Mouse (Mus musculus) gastrocnemius, postnatal 10 days (tissue): Measurements from ENCODE around the gene Polr3g. TPM values are rescaled to one million over a fixed set of nuclear protein-coding genes. Genes with fewer than 3 reads are reported as not detected.
"Not testable (repeated sequence)": the region's sequence is repeated elsewhere in the genome, so short reads cannot be mapped to it uniquely, and the experiment has no call there.

Source experiments
- DNase-seq: peaks from one replicate; pipeline ENCODE4 v3.0.0; 2021; ENCODE audit warnings: mixed read lengths
- total RNA-seq, 2 experiments: library from RNA; stranded (reverse); gene quantifications; 2 replicates each; pipeline ENCODE4 v1.2.3; 2021

The Polr3g gene
- total RNA-seq, 2 experiments from 2014 or later, result 1.0 to 1.1 TPM

GRCm38 (mm10) chr13:81684884-81685283 is 25.9 kb downstream of the Polr3g start:
- DNase-seq, result no peak

GRCm38 (mm10) chr13:81684258-81684657 is 26.6 kb downstream of the Polr3g start:
- DNase-seq, result no peak

GRCm38 (mm10) chr13:81683107-81683506 is 27.7 kb downstream of the Polr3g start:
- no peak for DNase-seq

GRCm38 (mm10) chr13:81675333-81675732 is 35.5 kb downstream of the Polr3g start:
- no peak for DNase-seq

- DNase-seq, result no peak
Observed at GRCm38 (mm10) chr13:81667713-81668112, 43.1 kb downstream of the Polr3g start.

- DNase-seq, result no peak
Observed at GRCm38 (mm10) chr13:81664331-81664698, 46.5 kb downstream of the Polr3g start.

GRCm38 (mm10) chr13:81663566-81664330 is 47.1 kb downstream of the Polr3g start:
- no peak for DNase-seq

GRCm38 (mm10) chr13:81658053-81658752 is 52.6 kb downstream of the Polr3g start:
- DNase-seq, result no peak

- DNase-seq, result peak; percentile 92
Observed at GRCm38 (mm10) chr13:81657351-81658052, 53.3 kb downstream of the Polr3g start, which contains the start of gene Lysmd3. Lysmd3 (plus strand) TSS chr13:81657663.

GRCm38 (mm10) chr13:81657008-81657350 is 53.8 kb downstream of the Polr3g start:
- no peak for DNase-seq

- DNase-seq, result no peak
Observed at GRCm38 (mm10) chr13:81656091-81656850, 54.5 kb downstream of the Polr3g start.

GRCm38 (mm10) chr13:81650382-81650781 is 60.4 kb downstream of the Polr3g start:
- not testable (repeated sequence) for DNase-seq

GRCm38 (mm10) chr13:81646348-81646747 is 64.5 kb downstream of the Polr3g start:
- DNase-seq, result no peak

GRCm38 (mm10) chr13:81644047-81644565 is 66.7 kb downstream of the Polr3g start:
- no peak for DNase-seq

- DNase-seq, result no peak
Observed at GRCm38 (mm10) chr13:81642491-81643149, 68.2 kb downstream of the Polr3g start.

GRCm38 (mm10) chr13:81641289-81642045 is 69.3 kb downstream of the Polr3g start:
- DNase-seq, result peak; percentile 49

- no peak for DNase-seq
Observed at GRCm38 (mm10) chr13:81640881-81641280, 69.9 kb downstream of the Polr3g start.

GRCm38 (mm10) chr13:81639624-81640023 is 71.2 kb downstream of the Polr3g start:
- DNase-seq, result no peak

GRCm38 (mm10) chr13:81632720-81633415 is 77.9 kb downstream of the Polr3g start, which contains the start of gene Adgrv1:
Adgrv1 (minus strand) TSS chr13:81633154.
- DNase-seq, result peak; percentile 38

GRCm38 (mm10) chr13:81630566-81630965 is 80.2 kb downstream of the Polr3g start:
- no peak for DNase-seq
